Mouse (Mus musculus) hindbrain, embryonic 11.5 days (tissue): ENCODE results near the gene Gpnmb. TPM values are rescaled to one million over a fixed set of nuclear protein-coding genes. Genes with fewer than 3 reads are reported as not detected.

ENCODE experiments used
- ATAC-seq: fragments of 200-750 bp; cut with Nextera tagmentation; 2 replicates; pipeline ENCODE4 v1.8.0; 2017; ENCODE audit warnings: mild to moderate bottlenecking, moderate TSS enrichment, moderate library complexity; ENCODE audit not compliant: low FRiP score
- DNase-seq: peaks from one replicate; pipeline ENCODE4 v3.0.0-alpha.2; 2015; ENCODE audit warnings: low spot score
- H3K27ac ChIP-seq: fragments of 300-500 bp; sonication (generic); 2 replicates; pipeline ENCODE4 v1.5.1; 2014; ENCODE audit warnings: mild to moderate bottlenecking, low read depth, low read length
- H3K27me3 ChIP-seq: fragments of 300-500 bp; sonication (generic); 2 replicates; pipeline ENCODE4 v1.6.1; 2014; ENCODE audit warnings: mild to moderate bottlenecking, low read length, moderate library complexity, mixed read lengths; ENCODE audit not compliant: control insufficient read depth, insufficient read depth
- H3K36me3 ChIP-seq: fragments of 300-500 bp; sonication (generic); 2 replicates; pipeline ENCODE4 v1.6.1; 2014; ENCODE audit warnings: mild to moderate bottlenecking, low read length, moderate library complexity, mixed read lengths; ENCODE audit not compliant: control insufficient read depth, insufficient read depth
- H3K4me1 ChIP-seq: fragments of 300-500 bp; sonication (generic); replicated peaks from 2 replicates; pipeline ENCODE4 v1.6.1; 2014; ENCODE audit warnings: low read length, mixed read lengths; ENCODE audit not compliant: control insufficient read depth, insufficient read depth
- H3K4me2 ChIP-seq: fragments of 300-500 bp; sonication (generic); replicated peaks from 2 replicates; pipeline ENCODE4 v1.6.1; 2014; ENCODE audit warnings: mild to moderate bottlenecking, low read depth, low read length
- H3K4me3 ChIP-seq: fragments of 300-500 bp; sonication (generic); 2 replicates; pipeline ENCODE4 v1.5.1; 2014; ENCODE audit warnings: low read depth, low read length
- H3K9ac ChIP-seq: fragments of 300-500 bp; sonication (generic); 2 replicates; pipeline ENCODE4 v1.6.1; 2014; ENCODE audit warnings: low read depth, low read length
- H3K9me3 ChIP-seq: fragments of 300-500 bp; sonication (generic); 2 replicates; pipeline ENCODE4 v1.6.1; 2016; ENCODE audit warnings: low read length; ENCODE audit not compliant: control insufficient read depth
- WGBS: fragments of 180-500 bp; shearing (Covaris S2); extraction: QIAGEN DNeasy Blood & Tissue Kit; methylation state at CpG from one replicate; pipeline ENCODE4 v1.1.7; 2014; 5-methylcytosine and 5-hydroxymethylcytosine counted together
- polyA plus RNA-seq: library from polyadenylated mRNA; unstranded; fragments of >200 nt; fragmentation: Nextera tagmentation; extraction: Ambion mirVana; gene quantifications from 2 replicates; pipeline ENCODE4 v1.2.1, GENCODE M21; 2014

The Gpnmb gene
- polyA plus RNA-seq, 1 experiment from 2014 or later, result 0.76 TPM

DNA sequence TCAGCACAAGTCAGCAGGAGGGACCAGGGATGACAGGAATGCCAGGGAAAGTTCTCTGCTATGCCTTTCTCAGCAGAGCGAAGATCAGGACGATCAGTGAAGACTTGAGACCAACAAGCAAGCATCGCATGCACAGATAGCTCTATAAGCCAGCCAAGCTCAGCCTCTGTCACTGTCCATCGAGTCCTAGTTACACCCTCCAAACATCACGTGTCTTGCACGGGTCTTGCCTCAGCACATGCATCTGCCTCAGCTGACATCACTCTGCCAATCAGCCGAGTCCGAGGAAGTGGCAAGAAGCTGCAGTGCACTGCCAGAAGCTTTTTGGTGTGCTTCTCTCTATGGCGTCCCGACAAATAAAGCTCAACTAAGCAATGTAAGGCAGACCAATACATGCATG is 13.0 kb upstream of the Gpnmb start:
- Histone ChIP-seq H3K27me3 (no peaks in the 10 kb centered on the region), H3K9me3 (no peaks in the 10 kb centered on the region), H3K4me2 (no peak overlapping the region), H3K4me3 (no peak overlapping the region), H3K4me1 (no peaks in the 10 kb centered on the region), H3K27ac (no peak overlapping the region), H3K36me3 (no peaks in the 10 kb centered on the region), H3K9ac (no peak overlapping the region)
- DNase-seq (no peak), ATAC-seq (no peak)
- WGBS, result 89% methylated on average over 10 of the region's 10 CpGs

DNA sequence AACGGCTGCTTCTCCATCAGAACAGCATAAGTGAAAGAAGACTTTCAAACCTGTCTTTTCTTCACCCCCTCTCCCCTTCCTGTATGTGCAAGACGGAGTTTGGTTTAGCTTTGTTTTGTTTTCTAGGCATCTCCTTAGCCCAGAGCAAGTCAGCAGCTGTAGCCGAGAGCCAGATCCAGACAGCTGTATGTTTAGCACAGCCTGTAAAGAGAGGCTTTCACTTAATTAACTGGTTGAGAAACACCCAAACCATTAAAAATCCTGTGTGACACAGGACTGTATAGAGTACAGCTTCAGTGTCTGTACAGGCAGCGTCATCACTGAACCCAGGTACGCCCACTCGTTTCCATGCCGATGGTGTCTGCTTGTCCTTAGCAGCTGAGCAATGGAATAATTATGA is 11.1 kb upstream of the Gpnmb start:
- no peak overlapping the region for H3K4me3 ChIP-seq
- ATAC-seq (no peak), DNase-seq (no peak)
- no peak overlapping the region for H3K9ac ChIP-seq
- 87% methylated on average over 7 of the region's 7 CpGs for WGBS
- no peaks in the 10 kb centered on the region for H3K4me1 ChIP-seq
- H3K27ac ChIP-seq, result no peak overlapping the region
- no peaks in the 10 kb centered on the region for H3K27me3 ChIP-seq
- H3K4me2 ChIP-seq, result no peak overlapping the region
- no peaks in the 10 kb centered on the region for H3K36me3 ChIP-seq
- H3K9me3 ChIP-seq, result no peaks in the 10 kb centered on the region

DNA sequence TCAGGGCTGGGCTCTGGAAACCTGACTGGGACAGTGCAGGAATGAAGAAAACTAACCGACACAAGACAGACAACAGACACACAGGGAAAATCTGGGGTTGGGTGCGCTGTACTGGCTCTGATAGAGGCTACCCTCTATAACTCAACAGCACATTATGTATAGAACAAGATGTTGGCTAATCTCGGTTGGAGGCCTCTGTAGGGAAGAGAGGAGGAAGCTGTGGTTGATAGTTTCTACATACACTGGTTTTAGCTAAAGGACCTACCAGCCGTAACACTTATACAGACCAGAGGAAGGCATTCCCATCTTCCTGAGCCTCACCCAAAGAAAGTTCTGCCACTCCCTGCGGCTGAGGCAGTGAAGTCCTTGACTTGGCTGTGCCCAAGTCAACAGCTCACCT is 9.8 kb upstream of the Gpnmb start:
- Histone ChIP-seq H3K9ac (no peak overlapping the region), H3K4me2 (no peak overlapping the region)
- ATAC-seq, result no peak

DNA sequence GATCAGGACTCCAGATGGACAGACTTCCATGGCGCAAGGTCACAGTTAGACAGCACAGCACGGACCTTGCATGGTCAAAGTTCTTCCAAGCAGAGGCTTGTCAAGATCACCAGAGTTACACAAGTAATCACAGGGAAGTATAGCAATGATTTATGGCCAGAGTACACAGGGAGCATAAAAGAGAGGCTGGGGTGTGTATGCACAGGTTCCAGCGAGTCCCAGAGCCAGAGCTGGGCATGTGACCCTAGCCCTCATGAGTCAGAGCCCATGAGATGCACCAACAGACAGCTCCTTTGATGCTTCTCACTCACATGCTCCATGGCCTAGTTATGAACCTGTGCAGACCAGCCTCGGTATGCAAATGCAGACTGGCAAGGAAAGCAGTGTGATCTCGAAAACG is 8.3 kb upstream of the Gpnmb start:
- no peaks in the 10 kb centered on the region for H3K9me3 ChIP-seq
- H3K4me3 ChIP-seq, result no peak overlapping the region
- no peak overlapping the region for H3K27ac ChIP-seq
- no peak overlapping the region for H3K4me2 ChIP-seq
- H3K27me3 ChIP-seq, result no peaks in the 10 kb centered on the region
- WGBS, result 86% methylated on average over 6 of the region's 6 CpGs
- H3K4me1 ChIP-seq, result no peaks in the 10 kb centered on the region
- H3K9ac ChIP-seq, result no peak overlapping the region
- ATAC-seq (no peak), DNase-seq (no peak)
- no peaks in the 10 kb centered on the region for H3K36me3 ChIP-seq

More for the DNA sequence above, 9.8 kb upstream of the Gpnmb start:
- H3K9me3 ChIP-seq, result no peaks in the 10 kb centered on the region
- H3K27ac ChIP-seq, result no peak overlapping the region
- H3K4me3 ChIP-seq, result no peak overlapping the region
- H3K4me1 ChIP-seq, result no peaks in the 10 kb centered on the region
- WGBS, result 87% methylated on average over 5 of the region's 5 CpGs
- no peaks in the 10 kb centered on the region for H3K27me3 ChIP-seq
- no peaks in the 10 kb centered on the region for H3K36me3 ChIP-seq
- no peak for DNase-seq

DNA sequence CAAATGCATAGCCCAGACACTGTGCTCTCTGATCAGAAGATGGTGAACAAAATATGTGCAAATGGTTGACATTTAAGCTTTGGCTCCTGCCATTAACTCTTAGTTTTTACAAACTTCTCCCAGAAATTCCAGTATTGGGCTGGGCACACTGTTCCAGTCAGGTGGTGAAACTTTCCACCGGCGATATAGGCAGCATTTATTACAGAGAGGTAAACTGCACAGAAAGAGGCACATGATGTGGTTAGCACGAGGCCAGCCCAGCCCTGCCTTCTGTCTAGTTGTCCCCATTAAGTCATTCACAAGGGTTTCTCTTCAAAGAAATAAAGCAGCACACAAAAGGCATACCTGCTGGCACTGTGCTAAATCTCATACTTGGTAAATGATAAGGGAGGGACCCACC is 7.6 kb upstream of the Gpnmb start:
- Histone ChIP-seq H3K27ac (no peak overlapping the region), H3K4me3 (no peak overlapping the region), H3K36me3 (no peaks in the 10 kb centered on the region), H3K4me2 (no peak overlapping the region), H3K27me3 (no peaks in the 10 kb centered on the region), H3K4me1 (no peaks in the 10 kb centered on the region), H3K9ac (no peak overlapping the region), H3K9me3 (no peaks in the 10 kb centered on the region)
- no peak for ATAC-seq
- WGBS, result 89% methylated on average over 3 of the region's 3 CpGs
- no peak for DNase-seq

DNA sequence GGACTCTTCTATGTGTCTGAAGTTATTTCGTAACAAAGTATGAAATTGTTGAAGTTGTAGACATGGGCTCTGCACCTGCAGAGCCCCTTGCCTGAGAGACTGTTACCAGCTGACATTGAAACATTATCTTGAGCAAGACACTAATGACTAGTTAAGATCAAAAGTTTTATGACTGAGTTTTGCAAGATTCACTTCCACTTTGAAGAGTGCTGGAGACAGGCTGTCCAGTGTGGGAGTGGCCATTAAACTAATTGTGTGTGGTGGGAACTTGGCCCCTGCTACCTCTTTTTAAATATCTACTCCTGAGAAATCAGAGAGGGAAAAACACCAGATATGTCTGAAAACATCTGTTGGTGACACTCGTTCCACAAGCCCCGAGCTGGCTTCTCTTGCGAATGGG is 5.1 kb upstream of the Gpnmb start:
- no peak overlapping the region for H3K9ac ChIP-seq
- 89% methylated on average over 4 of the region's 4 CpGs for WGBS
- H3K4me1 ChIP-seq, result no peaks in the 10 kb centered on the region
- H3K9me3 ChIP-seq, result no peaks in the 10 kb centered on the region
- no peak overlapping the region for H3K4me3 ChIP-seq
- ATAC-seq, result no peak
- no peak overlapping the region for H3K27ac ChIP-seq
- H3K4me2 ChIP-seq, result no peak overlapping the region
- no peaks in the 10 kb centered on the region for H3K36me3 ChIP-seq
- no peak for DNase-seq
- H3K27me3 ChIP-seq, result no peaks in the 10 kb centered on the region

DNA sequence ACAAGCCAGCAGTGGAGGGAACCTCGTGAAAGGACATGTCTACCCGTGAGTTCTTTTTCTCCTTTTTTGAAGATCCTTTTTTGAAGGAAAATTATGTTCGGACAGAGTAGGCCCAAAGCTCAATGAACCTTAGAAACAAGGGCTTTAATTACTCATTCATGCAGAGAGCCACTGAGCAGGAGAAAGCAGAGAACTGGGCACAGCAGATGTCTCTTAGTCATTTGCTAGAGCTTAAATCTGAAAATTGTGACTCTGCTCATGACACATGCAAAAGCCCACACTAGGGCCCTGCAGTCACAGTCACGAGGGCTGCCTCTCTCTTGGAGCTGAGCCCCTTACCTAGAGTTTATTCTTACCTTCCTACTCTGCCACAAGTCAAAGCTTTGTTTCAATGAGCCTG is 3.6 kb upstream of the Gpnmb start:
- 70% methylated on average over 4 of the region's 4 CpGs for WGBS

DNA sequence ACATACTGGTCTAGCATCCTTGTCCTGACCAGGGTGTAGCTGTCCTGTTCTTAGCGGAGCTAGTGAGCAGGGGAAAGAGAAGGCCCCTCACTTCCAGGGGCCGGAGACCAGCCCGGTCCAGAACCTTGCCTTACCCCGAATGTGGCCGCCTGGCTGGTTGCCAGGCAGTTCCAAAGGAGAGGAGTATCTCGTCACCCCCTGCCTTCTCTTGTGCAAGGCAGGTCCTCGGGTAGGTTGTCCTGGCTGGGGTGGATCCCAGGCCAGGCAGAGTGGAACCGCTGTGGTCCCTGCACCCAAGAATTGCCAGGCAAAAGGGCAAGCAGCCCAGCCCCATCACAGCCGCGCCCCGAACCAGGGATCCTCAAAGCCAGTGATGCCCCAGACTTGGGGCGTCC is 919 bp downstream of the Gpnmb start:
- H3K27ac ChIP-seq, result no peak overlapping the region
- no peak for ATAC-seq

More for the DNA sequence above, 3.6 kb upstream of the Gpnmb start:
- no peak for DNase-seq
- Histone ChIP-seq H3K27me3 (no peaks in the 10 kb centered on the region; the same call in 1 of the 2 replicates), H3K9ac (no peak overlapping the region), H3K4me3 (no peak overlapping the region), H3K36me3 (no peaks in the 10 kb centered on the region), H3K27ac (no peak overlapping the region), H3K4me1 (no peaks in the 10 kb centered on the region), H3K4me2 (no peak overlapping the region), H3K9me3 (no peaks in the 10 kb centered on the region)
- ATAC-seq, result no peak

DNA sequence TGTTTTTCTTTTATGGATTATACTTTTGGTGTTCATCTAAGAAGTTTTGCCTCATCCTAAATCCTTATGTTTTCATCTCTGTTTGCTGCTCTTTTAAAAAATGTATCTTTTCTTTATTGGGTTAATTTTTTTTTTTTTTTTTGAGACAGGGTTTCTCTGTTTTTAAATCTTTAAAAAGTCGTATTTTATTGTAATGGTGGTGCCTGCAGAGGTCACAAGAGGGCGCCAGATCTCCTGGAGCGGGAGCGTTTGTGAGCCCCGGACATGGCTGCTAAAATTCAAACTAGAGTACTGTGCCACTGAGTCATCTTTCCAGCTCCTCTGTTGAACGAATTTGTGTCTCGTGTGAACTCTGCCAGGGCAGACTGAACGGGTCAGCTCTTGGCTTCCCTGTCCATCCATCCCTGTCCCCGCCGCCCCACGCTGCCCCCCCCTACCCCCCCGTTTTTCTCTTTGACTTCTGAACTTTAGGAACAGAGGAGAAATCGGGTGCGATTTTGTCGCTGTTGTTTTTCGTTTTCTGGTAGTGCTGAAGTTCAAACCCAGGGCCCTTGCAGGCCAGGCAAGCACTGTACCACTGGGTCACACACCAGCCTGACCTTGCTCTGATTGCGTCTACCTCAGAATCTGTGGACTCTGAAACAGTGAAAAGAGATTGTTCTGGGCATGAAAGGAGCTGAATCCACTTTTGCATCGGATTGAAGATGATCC is 3.3 kb downstream of the Gpnmb start:
- Histone ChIP-seq H3K27ac (no peak overlapping the region), H3K36me3 (no peaks in the 10 kb centered on the region), H3K27me3 (no peaks in the 10 kb centered on the region; the same call in 1 of the 2 replicates), H3K4me1 (no peaks in the 10 kb centered on the region), H3K4me2 (peak overlapping the region; percentile 32; the same call in 1 of the 2 replicates), H3K9me3 (no peaks in the 10 kb centered on the region), H3K4me3 (peak overlapping the region; percentile 19), H3K9ac (peak overlapping the region; percentile 31; the same call in 1 of the 2 replicates)
- WGBS, result 14% methylated on average over 18 of the region's 18 CpGs
- DNase-seq, result peak; percentile 80
- ATAC-seq, result no peak

More for the DNA sequence above, 919 bp downstream of the Gpnmb start:
- no peak for DNase-seq
- WGBS, result 68% methylated on average over 12 of the region's 12 CpGs
- Histone ChIP-seq H3K9me3 (no peaks in the 10 kb centered on the region), H3K27me3 (no peaks in the 10 kb centered on the region; the same call in 1 of the 2 replicates), H3K4me3 (no peak overlapping the region), H3K4me2 (no peak overlapping the region), H3K36me3 (no peaks in the 10 kb centered on the region), H3K4me1 (no peaks in the 10 kb centered on the region), H3K9ac (no peak overlapping the region)
